Mouse (Mus musculus) bone marrow, adult 2 months (tissue): ENCODE measurements around the gene Sptbn4. TPM values are rescaled to one million over a fixed set of nuclear protein-coding genes. Genes with fewer than 3 reads are reported as not detected.

Source experiments
- H3K27ac ChIP-seq: fragments of 200-500 bp; 2 replicates; pipeline ENCODE4 v1.5.1; 2012; ENCODE audit warnings: low read depth, mild to moderate bottlenecking, control low read depth, inconsistent platforms, low read length; ENCODE audit not compliant: control insufficient read depth, poor library complexity, insufficient read depth
- H3K4me1 ChIP-seq: fragments of 200-500 bp; 2 replicates; pipeline ENCODE4 v1.6.1; 2011; ENCODE audit warnings: low read length; ENCODE audit not compliant: control insufficient read depth, insufficient read depth
- H3K4me3 ChIP-seq: fragments of 200-500 bp; replicated peaks from 2 replicates; pipeline ENCODE3; 2011; ENCODE audit warnings: mild to moderate bottlenecking, low read depth, low read length, control low read depth; ENCODE audit not compliant: control insufficient read depth
- CTCF ChIP-seq: fragments of 200-500 bp; IDR thresholded peaks from 2 replicates; pipeline ENCODE4 v1.5.1; 2011; ENCODE audit warnings: low read length, control low read depth; ENCODE audit not compliant: control insufficient read depth, insufficient read depth
- POLR2A ChIP-seq: fragments of 200-500 bp; IDR thresholded peaks from 2 replicates; pipeline ENCODE4 v1.6.1; 2011; ENCODE audit warnings: low read depth, mild to moderate bottlenecking, control low read depth, low read length, borderline replicate concordance; ENCODE audit not compliant: control insufficient read depth
- WGBS: fragments of 180-500 bp; shearing (Covaris S2); methylation state at CpG from one replicate; pipeline ENCODE4 v1.1.7; 2018; 5-methylcytosine and 5-hydroxymethylcytosine counted together
- polyA plus RNA-seq: library from polyadenylated mRNA; stranded (reverse); fragments of >200 nt; gene quantifications from 2 replicates; pipeline ENCODE4 v1.2.4, GENCODE M21; 2011; ENCODE audit warnings: low replicate concordance; ENCODE audit not compliant: missing spikeins, insufficient read depth, insufficient read length

The Sptbn4 gene
- polyA plus RNA-seq, 1 experiment: 0.62 TPM

DNA sequence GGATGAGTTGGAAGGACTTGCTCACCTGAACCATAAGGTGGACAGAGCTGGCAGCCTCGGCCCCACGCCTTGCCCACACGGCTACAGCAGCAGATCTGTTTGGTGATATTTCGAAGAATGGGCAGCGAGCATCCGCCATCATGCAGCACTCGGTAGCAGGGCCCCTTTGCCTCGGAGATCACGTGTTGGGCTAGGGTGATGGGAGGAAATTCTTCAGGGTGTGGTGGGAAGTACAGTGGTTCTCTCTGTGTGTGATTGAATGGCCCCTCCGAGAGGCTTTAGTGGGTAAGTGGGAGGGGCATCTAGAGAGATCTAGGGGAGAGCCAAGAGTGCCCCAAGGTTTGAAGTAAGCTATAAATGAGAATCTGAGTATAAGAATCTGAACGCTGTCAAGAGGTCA lies 119.3 kb downstream of the Sptbn4 start:
- H3K4me3 ChIP-seq: no peak overlapping the region
- H3K27ac ChIP-seq: no peak overlapping the region
- TF ChIP-seq CTCF: no peak
- 71% methylated on average over 11 of the region's 11 CpGs for WGBS
- peaks cover 1% of the 10 kb centered on the region; the same call in 1 of the 2 replicates for H3K4me1 ChIP-seq

DNA sequence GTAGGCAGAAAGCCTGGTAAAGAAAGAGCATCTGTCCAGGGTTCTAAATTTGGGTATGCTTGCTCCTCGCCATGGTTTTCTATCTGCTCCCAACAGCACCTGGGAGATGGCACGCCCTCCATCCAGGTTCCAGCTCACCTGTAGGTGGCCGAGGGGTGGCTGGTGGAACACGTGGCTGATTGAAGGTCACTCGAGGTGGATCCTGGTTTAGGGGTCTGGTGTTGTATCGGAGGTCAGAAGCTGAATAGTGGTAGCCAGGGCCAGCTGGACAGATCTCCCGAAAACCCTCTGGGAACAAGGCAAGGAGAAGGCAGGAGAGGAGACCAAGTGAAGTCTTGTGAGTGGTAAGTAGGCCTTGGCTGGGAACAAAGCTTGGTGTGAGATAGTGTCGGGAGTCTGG lies 120.0 kb downstream of the Sptbn4 start:
- no peak for TF ChIP-seq POLR2A
- TF ChIP-seq CTCF: no peak
- H3K4me1 ChIP-seq: peaks cover 1% of the 10 kb centered on the region; the same call in 1 of the 2 replicates
- 88% methylated on average over 8 of the region's 8 CpGs for WGBS
- no peak overlapping the region for H3K27ac ChIP-seq
- H3K4me3 ChIP-seq: no peak overlapping the region

DNA sequence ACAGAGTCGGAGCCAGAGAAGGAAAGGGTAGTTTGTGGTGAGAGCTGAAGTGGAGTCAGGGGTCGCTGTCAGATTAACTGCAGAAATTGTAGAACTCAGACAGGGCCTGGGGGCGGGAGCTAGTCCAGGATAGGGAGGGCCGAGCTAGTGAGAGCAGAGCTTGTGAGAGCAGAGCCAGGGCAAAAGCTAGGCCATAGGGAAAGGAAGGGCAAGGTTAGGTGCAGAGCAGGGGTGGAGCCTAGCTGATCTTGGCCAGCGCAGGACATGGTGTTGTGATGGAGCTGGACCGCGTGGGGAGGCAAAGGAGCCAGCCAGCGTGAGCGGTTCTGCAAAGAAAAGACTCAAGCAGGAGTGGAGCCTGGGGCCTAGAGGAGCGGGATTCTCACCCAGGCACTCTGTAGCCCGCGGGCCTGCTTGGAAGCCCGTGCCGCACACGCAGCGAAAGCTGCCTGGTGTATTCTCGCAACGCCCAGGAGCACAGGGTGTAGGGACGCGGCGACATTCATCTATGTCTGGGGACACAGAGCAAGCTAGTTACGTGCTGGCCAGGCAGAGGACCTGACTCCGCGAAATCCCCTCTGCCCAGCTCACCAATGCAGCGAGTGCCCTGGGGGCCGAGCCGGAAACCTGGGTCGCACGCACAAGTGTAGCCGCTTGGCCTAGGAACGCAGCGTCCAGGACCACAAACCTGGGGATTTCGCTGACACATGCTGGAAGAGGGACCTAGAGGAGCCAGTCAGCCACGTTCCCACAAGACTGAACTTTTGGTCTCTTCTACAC lies 121.2 kb downstream of the Sptbn4 start:
- Histone ChIP-seq H3K4me1 (peaks cover 1% of the 10 kb centered on the region; the same call in 1 of the 2 replicates), H3K27ac (no peak overlapping the region), H3K4me3 (no peak overlapping the region)
- no peak for TF ChIP-seq POLR2A
- TF ChIP-seq CTCF: no peak
- 58% methylated on average over 34 of the region's 34 CpGs for WGBS

DNA sequence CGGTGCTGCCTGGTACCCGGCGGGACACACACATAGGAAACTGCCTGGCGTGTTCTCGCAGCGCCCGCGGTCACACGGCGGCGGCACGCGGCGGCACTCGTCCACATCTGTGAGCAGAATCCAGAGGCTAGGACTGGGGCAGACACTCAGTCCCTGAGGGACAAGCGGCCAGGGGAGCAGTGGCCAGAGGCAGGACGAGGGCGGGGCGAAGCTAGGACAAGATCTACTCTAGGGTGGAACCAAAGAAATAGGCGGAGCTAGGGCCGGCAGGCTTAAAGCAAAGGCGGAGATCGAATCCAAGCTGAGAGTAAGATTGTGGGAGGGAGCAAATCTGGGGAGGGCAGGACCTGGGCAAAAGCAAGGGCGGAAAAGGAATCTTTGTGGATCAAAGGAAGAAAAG lies 121.8 kb downstream of the Sptbn4 start:
- peaks cover 1% of the 10 kb centered on the region; the same call in 1 of the 2 replicates for H3K4me1 ChIP-seq
- no peak overlapping the region for H3K4me3 ChIP-seq
- 2% methylated on average over 24 of the region's 24 CpGs for WGBS
- H3K27ac ChIP-seq: no peak overlapping the region
- TF ChIP-seq POLR2A (no peak), CTCF (no peak)

DNA sequence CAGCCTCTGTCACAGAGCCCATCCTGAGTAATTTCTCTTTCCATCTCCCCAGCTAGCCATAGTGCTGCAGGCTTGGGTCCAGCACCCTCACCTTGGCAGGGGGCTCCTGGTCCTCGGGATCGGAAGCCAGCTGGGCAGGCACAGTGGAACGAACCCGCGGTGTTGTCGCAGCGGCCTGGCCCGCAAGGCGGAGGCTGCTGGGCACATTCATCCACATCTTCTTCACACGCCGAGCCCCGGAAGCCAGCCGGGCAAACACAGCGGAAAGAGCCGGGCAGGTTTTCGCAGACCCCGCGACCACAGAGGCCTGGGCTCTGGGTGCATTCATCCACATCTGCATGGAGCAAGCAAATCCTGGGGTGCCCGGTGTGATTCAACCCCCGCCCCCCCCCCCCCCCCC lies 122.6 kb downstream of the Sptbn4 start:
- Histone ChIP-seq H3K4me1 (no peaks in the 10 kb centered on the region; the same call in 1 of the 2 replicates), H3K4me3 (no peak overlapping the region), H3K27ac (no peak overlapping the region)
- WGBS: 61% methylated on average over 19 of the region's 20 CpGs
- TF ChIP-seq POLR2A: no peak

DNA sequence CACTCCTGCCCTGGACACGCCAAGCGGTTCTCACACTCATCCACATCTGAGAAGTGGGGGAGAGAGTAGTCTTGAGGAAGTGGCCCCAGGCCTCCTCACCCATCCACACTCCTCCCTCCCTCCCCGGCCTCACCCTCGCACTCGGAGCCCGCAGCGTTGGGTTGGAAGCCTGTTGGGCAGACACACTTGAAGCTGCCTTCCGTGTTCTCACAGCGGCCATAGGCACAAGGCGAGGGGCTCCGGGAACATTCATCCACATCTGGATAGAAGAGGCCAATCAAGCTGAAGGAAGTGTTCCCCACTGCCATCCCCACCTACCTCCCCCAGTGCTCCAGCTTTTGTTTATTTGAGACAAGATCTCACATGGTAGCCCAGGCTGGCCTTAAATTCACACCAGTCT lies 123.3 kb downstream of the Sptbn4 start:
- Histone ChIP-seq H3K27ac (no peak overlapping the region), H3K4me1 (no peaks in the 10 kb centered on the region), H3K4me3 (no peak overlapping the region)
- TF ChIP-seq POLR2A: no peak
- TF ChIP-seq CTCF: no peak
- 89% methylated on average over 11 of the region's 11 CpGs for WGBS

DNA sequence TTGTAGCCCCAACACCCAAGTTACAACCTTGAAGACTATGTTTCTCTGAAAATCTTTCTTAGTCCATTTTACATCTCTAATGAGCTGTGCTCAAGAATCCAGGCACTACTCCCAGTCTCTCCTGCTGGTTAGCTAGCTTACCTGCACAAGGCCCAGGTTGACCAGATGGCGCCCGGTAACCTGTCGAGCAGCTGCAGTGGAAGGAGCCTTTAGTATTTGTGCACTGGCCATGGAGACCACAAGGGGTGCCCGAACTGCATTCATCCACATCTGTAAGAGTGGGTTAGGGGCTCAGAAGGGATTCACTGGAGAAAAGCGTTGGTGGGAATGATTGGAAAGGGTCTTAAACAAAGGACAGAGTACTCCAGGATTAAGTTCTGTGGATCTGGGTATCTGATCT lies 124.5 kb downstream of the Sptbn4 start:
- no peak overlapping the region for H3K27ac ChIP-seq
- no peak for TF ChIP-seq POLR2A
- no peak for TF ChIP-seq CTCF
- 81% methylated on average over 5 of the region's 5 CpGs for WGBS
- H3K4me3 ChIP-seq: no peak overlapping the region
- no peaks in the 10 kb centered on the region for H3K4me1 ChIP-seq

DNA sequence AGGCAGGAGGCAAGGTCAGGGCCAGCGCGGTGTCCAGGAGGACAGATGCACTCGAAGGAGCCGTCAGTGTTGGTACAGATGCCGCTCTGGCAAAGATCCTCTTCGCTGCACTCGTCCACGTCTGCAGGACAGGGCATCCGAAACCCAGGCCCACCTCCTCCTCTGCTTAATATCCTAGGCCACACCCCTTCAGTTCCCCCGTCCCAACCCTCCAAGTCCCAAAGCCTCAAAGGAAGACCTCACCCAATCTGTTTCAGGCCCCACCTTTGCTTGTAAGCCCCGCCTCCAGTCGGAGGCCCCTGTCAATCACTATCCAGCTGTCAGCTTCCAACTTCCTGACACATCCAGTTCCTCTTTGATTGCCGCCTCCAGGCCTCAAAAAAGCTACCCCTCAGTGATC lies 125.2 kb downstream of the Sptbn4 start:
- Histone ChIP-seq H3K4me1 (no peaks in the 10 kb centered on the region), H3K27ac (no peak overlapping the region), H3K4me3 (no peak overlapping the region)
- WGBS: 46% methylated on average over 13 of the region's 13 CpGs
- TF ChIP-seq CTCF (no peak), POLR2A (no peak)

DNA sequence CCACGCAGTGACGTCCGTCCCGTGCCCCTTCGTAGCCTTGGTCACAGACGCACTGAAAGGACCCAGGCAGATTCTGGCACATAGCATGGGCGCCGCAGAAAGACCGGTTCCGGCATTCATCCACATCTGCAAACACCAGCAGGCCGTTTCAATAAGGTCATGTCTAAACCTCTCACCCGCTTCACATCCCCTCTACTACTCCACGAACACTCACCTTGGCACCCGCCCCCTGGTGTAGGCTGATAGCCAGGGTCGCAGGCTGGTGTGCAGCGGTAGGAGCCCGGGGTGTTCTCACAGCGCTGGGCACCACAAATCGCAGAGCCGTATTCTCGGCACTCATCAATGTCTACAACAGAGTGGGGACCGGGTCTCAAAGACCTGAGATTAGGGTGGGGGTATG lies 128.1 kb downstream of the Sptbn4 start:
- Histone ChIP-seq H3K4me1 (no peaks in the 10 kb centered on the region), H3K27ac (no peak overlapping the region), H3K4me3 (no peak overlapping the region)
- 89% methylated on average over 22 of the region's 22 CpGs for WGBS
- TF ChIP-seq CTCF: no peak
- TF ChIP-seq POLR2A: no peak
